Mouse (Mus musculus) spleen, postnatal 36 days (tissue): ENCODE data around the gene Olfr1393.
A peak's percentile ranks its signal among the peaks of the same experiment; 100 is the strongest.
"Not testable (repeated sequence)": the region's sequence is repeated elsewhere in the genome, so short reads cannot be mapped to it uniquely, and the experiment has no call there.

Source experiments
- DNase-seq, 2 experiments: peaks; one replicate each; pipeline ENCODE4 v3.0.0; 2022; ENCODE audit warnings: low spot score in 2 of 2, mixed read lengths in 1 of 2

Gene Olfr1393

GRCm38 (mm10) chr11:49251380-49251761 is 26.7 kb upstream of the Olfr1393 start:
- DNase-seq, result no peak

- peak in 1 of 2 experiments; percentile 28 for DNase-seq
Observed at GRCm38 (mm10) chr11:49252048-49252447, 26.1 kb upstream of the Olfr1393 start.

- no peak for DNase-seq
Observed at GRCm38 (mm10) chr11:49253035-49253434, 25.1 kb upstream of the Olfr1393 start.

GRCm38 (mm10) chr11:49259296-49259695 is 18.8 kb upstream of the Olfr1393 start:
- DNase-seq, result no peak

GRCm38 (mm10) chr11:49259829-49260228 is 18.3 kb upstream of the Olfr1393 start:
- no peak for DNase-seq

- no peak for DNase-seq
Observed at GRCm38 (mm10) chr11:49260598-49261312, 17.3 kb upstream of the Olfr1393 start.

GRCm38 (mm10) chr11:49261313-49261855 is 16.7 kb upstream of the Olfr1393 start:
- no peak for DNase-seq

- DNase-seq, result no peak
Observed at GRCm38 (mm10) chr11:49262286-49262685, 15.8 kb upstream of the Olfr1393 start.

- no peak for DNase-seq
Observed at GRCm38 (mm10) chr11:49263149-49263548, 15.0 kb upstream of the Olfr1393 start.

GRCm38 (mm10) chr11:49264081-49264480 is 14.0 kb upstream of the Olfr1393 start:
- DNase-seq, result no peak

- DNase-seq, result no peak
Observed at GRCm38 (mm10) chr11:49264622-49265021, 13.5 kb upstream of the Olfr1393 start.

- DNase-seq, result no peak
Observed at GRCm38 (mm10) chr11:49265101-49265500, 13.0 kb upstream of the Olfr1393 start.

- DNase-seq, result no peak
Observed at GRCm38 (mm10) chr11:49266671-49267070, 11.4 kb upstream of the Olfr1393 start.

GRCm38 (mm10) chr11:49267316-49267715 is 10.8 kb upstream of the Olfr1393 start:
- DNase-seq, result no peak

GRCm38 (mm10) chr11:49267970-49268579 is 10.0 kb upstream of the Olfr1393 start:
- DNase-seq, result no peak

GRCm38 (mm10) chr11:49269761-49270160 is 8.3 kb upstream of the Olfr1393 start:
- peak; percentile 51 to 70 for DNase-seq

- no peak for DNase-seq
Observed at GRCm38 (mm10) chr11:49270368-49270767, 7.7 kb upstream of the Olfr1393 start.

- peak; percentile 35 to 39 for DNase-seq
Observed at GRCm38 (mm10) chr11:49271334-49271733, 6.8 kb upstream of the Olfr1393 start.

GRCm38 (mm10) chr11:49273834-49274519 is 4.1 kb upstream of the Olfr1393 start:
- no peak for DNase-seq

- DNase-seq, result not testable (repeated sequence)
Observed at GRCm38 (mm10) chr11:49284982-49285381, 6.9 kb downstream of the Olfr1393 start, which contains the start of gene Olfr1392. Olfr1392 (plus strand) TSS chr11:49285282.

- DNase-seq, result no peak
Observed at GRCm38 (mm10) chr11:49287251-49287650, 9.1 kb downstream of the Olfr1393 start.

- no peak for DNase-seq
Observed at GRCm38 (mm10) chr11:49292777-49293176, 14.7 kb downstream of the Olfr1393 start.
